Mouse (Mus musculus): Measurements from ENCODE around the gene Tbp. TPM values are rescaled to one million over a fixed set of nuclear protein-coding genes. Genes with fewer than 3 reads are reported as not detected.
"Not testable (repeated sequence)": the region's sequence is repeated elsewhere in the genome, so short reads cannot be mapped to it uniquely, and the experiment has no call there.

The Tbp gene
- polyA plus RNA-seq, 1 experiment from 2014 or later: 48.8 TPM

GRCm38 (mm10) chr17:15543868-15544267, 44.2 kb downstream of the Tbp start:
- not testable (repeated sequence) for H3K4me3 ChIP-seq (replicated peaks); H3K4me1 ChIP-seq; H3K9ac ChIP-seq (replicated peaks); ATAC-seq (ENCODE audit: low FRiP score); H3K36me3 ChIP-seq; H3K9me3 ChIP-seq (replicated peaks); H3K27me3 ChIP-seq (replicated peaks); H3K4me2 ChIP-seq; H3K27ac ChIP-seq (replicated peaks)
- WGBS: 64% methylated on average over 4 of the region's 4 CpGs

GRCm38 (mm10) chr17:15546440-15546839, 46.8 kb downstream of the Tbp start:
- no peaks in the 10 kb centered on the region for H3K36me3 ChIP-seq
- 70% methylated on average over 4 of the region's 4 CpGs for WGBS
- no peak overlapping the region for H3K4me2 ChIP-seq
- H3K9me3 ChIP-seq (replicated peaks): no peaks in the 10 kb centered on the region
- no peak overlapping the region for H3K4me3 ChIP-seq (replicated peaks)
- no peaks in the 10 kb centered on the region for H3K27me3 ChIP-seq (replicated peaks)
- H3K9ac ChIP-seq (replicated peaks): no peak overlapping the region
- no peaks in the 10 kb centered on the region for H3K4me1 ChIP-seq
- no peak overlapping the region for H3K27ac ChIP-seq (replicated peaks)
- ATAC-seq (ENCODE audit: low FRiP score): no peak

DNA sequence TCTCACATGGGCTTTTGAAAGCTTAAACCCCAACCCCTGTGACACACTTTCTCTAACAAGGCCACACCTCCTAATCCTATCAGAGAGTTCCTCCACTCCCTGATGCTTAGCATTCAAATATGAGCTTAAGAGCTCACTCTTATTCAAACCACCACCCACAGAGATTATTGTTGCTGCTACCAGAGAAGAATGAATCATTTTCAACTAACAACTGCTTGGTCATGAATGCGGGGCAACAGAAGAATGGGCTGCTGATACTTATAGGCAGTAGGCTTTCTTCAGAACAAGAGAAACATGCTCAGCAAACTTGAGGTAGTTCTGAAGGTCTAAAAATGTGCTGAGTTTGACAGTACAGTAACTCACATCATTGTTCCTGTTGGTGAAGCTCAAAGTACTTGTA, 50.0 kb downstream of the Tbp start:
- Histone ChIP-seq H3K4me2 (no peak overlapping the region), H3K9me3 (replicated peaks) (no peaks in the 10 kb centered on the region), H3K27ac (replicated peaks) (no peak overlapping the region), H3K4me1 (no peaks in the 10 kb centered on the region), H3K4me3 (replicated peaks) (no peak overlapping the region), H3K27me3 (replicated peaks) (no peaks in the 10 kb centered on the region), H3K9ac (replicated peaks) (no peak overlapping the region), H3K36me3 (no peaks in the 10 kb centered on the region)
- 51% methylated on average over 1 of the region's 1 CpGs for WGBS
- no peak for ATAC-seq (ENCODE audit: low FRiP score)

DNA sequence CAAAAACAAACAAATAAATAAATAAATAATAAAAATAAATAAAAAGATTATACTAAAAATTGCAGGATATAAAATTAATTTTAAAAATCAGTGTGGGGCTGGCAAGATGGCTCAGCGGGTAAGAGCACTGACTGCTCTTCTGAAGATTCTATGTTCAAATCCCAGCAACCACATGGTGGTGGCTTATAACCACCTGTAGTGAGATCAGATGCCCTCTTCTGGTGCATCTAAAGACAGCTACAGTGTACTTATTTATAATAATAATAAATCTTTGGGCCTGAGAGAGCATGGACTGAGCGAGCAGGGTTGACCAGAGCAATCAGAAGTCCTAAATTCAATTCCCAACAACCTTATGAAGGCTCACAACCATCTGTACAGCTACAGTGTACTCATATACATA, 60.3 kb downstream of the Tbp start:
- no peaks in the 10 kb centered on the region for H3K27me3 ChIP-seq (replicated peaks)
- ATAC-seq (ENCODE audit: low FRiP score): no peak
- WGBS: 90% methylated on average over 2 of the region's 2 CpGs

GRCm38 (mm10) chr17:15564014-15564927, 64.6 kb downstream of the Tbp start, which contains the start of gene Prdm9:
TSS of gene Prdm9 (minus strand) at chr17:15564354.
- Histone ChIP-seq H3K9ac (replicated peaks) (peak within 1 kb of the TSS; percentile 61), H3K9me3 (replicated peaks) (no peaks in the 10 kb centered on the region), H3K4me3 (replicated peaks) (peak within 1 kb of the TSS; percentile 68), H3K4me1 (peaks cover 8% of the 10 kb centered on the region), H3K27me3 (replicated peaks) (no peaks in the 10 kb centered on the region), H3K27ac (replicated peaks) (peak within 1 kb of the TSS; percentile 97), H3K36me3 (no peaks in the 10 kb centered on the region), H3K4me2 (peak within 1 kb of the TSS; percentile 85)
- under 1% methylated on average over 43 of the region's 43 CpGs for WGBS
- ATAC-seq (ENCODE audit: low FRiP score): peak; percentile 99

More for the DNA sequence above, 60.3 kb downstream of the Tbp start:
- Histone ChIP-seq H3K9me3 (replicated peaks) (no peaks in the 10 kb centered on the region), H3K9ac (replicated peaks) (no peak overlapping the region), H3K36me3 (no peaks in the 10 kb centered on the region), H3K4me1 (peaks cover 8% of the 10 kb centered on the region), H3K4me2 (no peak overlapping the region), H3K4me3 (replicated peaks) (no peak overlapping the region), H3K27ac (replicated peaks) (no peak overlapping the region)

- 39% methylated on average over 12 of the region's 12 CpGs for WGBS
- peak overlapping the region; percentile 61; the same call in 1 of the 2 replicates for H3K9ac ChIP-seq (replicated peaks)
- H3K27me3 ChIP-seq (replicated peaks): no peaks in the 10 kb centered on the region; the same call in 1 of the 2 replicates
- H3K36me3 ChIP-seq: no peaks in the 10 kb centered on the region
- H3K4me2 ChIP-seq: peak overlapping the region; percentile 62
- peaks cover 8% of the 10 kb centered on the region for H3K4me1 ChIP-seq
- peak overlapping the region; percentile 68 for H3K4me3 ChIP-seq (replicated peaks)
- H3K9me3 ChIP-seq (replicated peaks): no peaks in the 10 kb centered on the region
- H3K27ac ChIP-seq (replicated peaks): peak overlapping the region; percentile 97
- ATAC-seq (ENCODE audit: low FRiP score): peak; percentile 27; the same call in 1 of the 2 replicates
Observed at GRCm38 (mm10) chr17:15564928-15565300, 65.2 kb downstream of the Tbp start.

GRCm38 (mm10) chr17:15566908-15567307, 67.2 kb downstream of the Tbp start:
- 73% methylated on average over 5 of the region's 5 CpGs for WGBS
- Histone ChIP-seq H3K9ac (replicated peaks) (no peak overlapping the region), H3K36me3 (no peaks in the 10 kb centered on the region), H3K4me1 (peaks cover 8% of the 10 kb centered on the region), H3K27ac (replicated peaks) (no peak overlapping the region), H3K27me3 (replicated peaks) (no peaks in the 10 kb centered on the region; the same call in 1 of the 2 replicates), H3K9me3 (replicated peaks) (no peaks in the 10 kb centered on the region), H3K4me2 (no peak overlapping the region), H3K4me3 (replicated peaks) (no peak overlapping the region)
- no peak for ATAC-seq (ENCODE audit: low FRiP score)

DNA sequence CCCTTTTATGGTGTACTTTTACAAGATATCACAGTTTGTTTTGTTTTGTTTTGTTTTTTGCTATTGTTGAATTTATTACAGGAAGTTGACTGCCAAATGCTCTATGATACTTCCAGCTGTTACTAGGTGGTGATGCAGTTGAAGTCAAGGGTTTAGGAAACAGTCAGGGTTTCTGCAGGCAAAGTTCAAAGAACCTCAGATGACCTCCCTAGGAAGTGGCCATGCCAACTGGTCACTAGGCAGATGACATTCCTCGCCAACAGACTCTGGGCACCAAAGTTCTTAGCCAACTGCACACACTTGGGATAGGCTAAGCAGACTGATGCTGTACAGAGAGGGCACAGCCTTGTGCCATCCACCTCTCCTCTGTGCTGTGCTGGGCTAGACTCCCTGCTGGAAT, 75.4 kb downstream of the Tbp start:
- Histone ChIP-seq H3K4me2 (no peak overlapping the region), H3K36me3 (no peaks in the 10 kb centered on the region), H3K27me3 (replicated peaks) (peaks cover 2% of the 10 kb centered on the region; the same call in 1 of the 2 replicates), H3K4me1 (no peaks in the 10 kb centered on the region), H3K9me3 (replicated peaks) (no peaks in the 10 kb centered on the region), H3K9ac (replicated peaks) (no peak overlapping the region), H3K27ac (replicated peaks) (no peak overlapping the region), H3K4me3 (replicated peaks) (no peak overlapping the region)
- WGBS: 90% methylated on average over 1 of the region's 1 CpGs
- no peak for ATAC-seq (ENCODE audit: low FRiP score)

- Histone ChIP-seq H3K9ac (replicated peaks) (no peak overlapping the region), H3K4me2 (peak overlapping the region; percentile 58), H3K4me1 (no peaks in the 10 kb centered on the region), H3K27ac (replicated peaks) (no peak overlapping the region), H3K36me3 (no peaks in the 10 kb centered on the region), H3K9me3 (replicated peaks) (no peaks in the 10 kb centered on the region), H3K27me3 (replicated peaks) (peaks cover 2% of the 10 kb centered on the region; the same call in 1 of the 2 replicates), H3K4me3 (replicated peaks) (peak overlapping the region; percentile 34)
- ATAC-seq (ENCODE audit: low FRiP score): peak; percentile 66; the same call in 1 of the 2 replicates
- 0% methylated on average over 30 of the region's 32 CpGs for WGBS
Observed at GRCm38 (mm10) chr17:15577291-15577694, 77.6 kb downstream of the Tbp start.

Other genes with a start within 250 kb of the Tbp start
- gene Dll1, start 123.0 kb upstream of the Tbp start, polyA plus RNA-seq (2015; fragmentation: Nextera tagmentation; extraction: Ambion mirVana): 11.7 and 14.1 TPM in 2 replicates
- 43.0 and 44.5 TPM in 2 replicates for gene Fam120b, start 103.7 kb upstream of the Tbp start, polyA plus RNA-seq (2015; fragmentation: Nextera tagmentation; extraction: Ambion mirVana)
- gene Psmb1, start 137 bp upstream of the Tbp start, polyA plus RNA-seq (2015; fragmentation: Nextera tagmentation; extraction: Ambion mirVana): 247 and 250 TPM in 2 replicates
- gene Pdcd2, start 27.4 kb downstream of the Tbp start, polyA plus RNA-seq (2015; fragmentation: Nextera tagmentation; extraction: Ambion mirVana): 63.4 and 66.6 TPM in 2 replicates
- 1.8 and 2.3 TPM in 2 replicates for gene Prdm9, start 64.5 kb downstream of the Tbp start, polyA plus RNA-seq (2015; fragmentation: Nextera tagmentation; extraction: Ambion mirVana)
- gene Chd1, start 205.1 kb downstream of the Tbp start, polyA plus RNA-seq (2015; fragmentation: Nextera tagmentation; extraction: Ambion mirVana): 14.1 and 19.7 TPM in 2 replicates

Measured in neural tube, embryonic 15.5 days (tissue).